Mouse (Mus musculus): Measurements from ENCODE around the gene Slc22a14. TPM values are rescaled to one million over a fixed set of nuclear protein-coding genes. Genes with fewer than 3 reads are reported as not detected.
A peak's percentile ranks its signal among the peaks of the same experiment; 100 is the strongest.

The Slc22a14 gene
- polyA plus RNA-seq, 1 experiment, result not detected

- peak within 1 kb of the TSS; percentile 95 for H3K4me3 ChIP-seq (ENCODE audit: low read depth, low read length)
- TF ChIP-seq CTCF (IDR thresholded peaks at IDR 0.05; ENCODE audit: low read depth, low read length) (no peak), POLR2A (IDR thresholded peaks at IDR 0.05; ENCODE audit: insufficient read depth, low read length) (peak; percentile 29), EP300 (IDR thresholded peaks at IDR 0.05; ENCODE audit: insufficient read depth, low read depth, low read length) (no peak)
- H3K27ac ChIP-seq (ENCODE audit: insufficient read depth, low read length), result peak within 1 kb of the TSS; percentile 84
- H3K27me3 ChIP-seq (ENCODE audit: control insufficient read depth, insufficient read depth, low read length, poor library complexity, severe bottlenecking), result no peaks in the 10 kb centered on the region
- peaks cover 3% of the 10 kb centered on the region for H3K4me1 ChIP-seq (ENCODE audit: control insufficient read depth, insufficient read depth, low read length)
- H3K36me3 ChIP-seq (ENCODE audit: control insufficient read depth, insufficient read depth, low read length, poor library complexity, severe bottlenecking), result peaks cover under 1% of the 10 kb centered on the region; the same call in 1 of the 2 replicates
- H3K9me3 ChIP-seq (replicated peaks; ENCODE audit: control insufficient read depth, insufficient read depth, low read length, poor library complexity, severe bottlenecking), result no peaks in the 10 kb centered on the region
- peak within 1 kb of the TSS; percentile 93 for H3K9ac ChIP-seq (ENCODE audit: low read depth, poor library complexity, severe bottlenecking)
These were observed 24.2 kb downstream of the Slc22a14 start, which contains the start of gene Myd88 for GRCm38 (mm10) chr9:119340909-119341816. TSS of gene Myd88 (minus strand) at chr9:119341411.

DNA sequence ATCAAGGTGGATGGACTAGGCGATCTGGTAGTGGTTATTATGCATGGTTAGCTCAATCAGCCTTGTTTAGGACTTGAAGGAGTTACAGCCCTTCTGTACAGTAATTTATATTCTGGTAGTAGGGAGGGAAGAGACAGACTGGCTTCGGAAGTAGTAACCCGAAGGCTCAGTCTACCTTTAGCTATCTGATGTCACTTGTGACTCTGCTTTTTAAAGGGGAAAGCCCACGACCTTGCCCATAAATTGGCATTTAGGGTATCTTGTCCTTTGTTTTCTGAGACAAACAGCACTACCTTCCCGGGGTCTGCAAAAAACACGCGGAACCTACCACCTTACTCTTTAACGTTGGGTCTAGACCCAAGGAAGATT is 25.2 kb downstream of the Slc22a14 start:
- Histone ChIP-seq H3K9ac (ENCODE audit: low read depth, poor library complexity, severe bottlenecking) (peak overlapping the region; percentile 56), H3K27me3 (ENCODE audit: control insufficient read depth, insufficient read depth, low read length, poor library complexity, severe bottlenecking) (no peaks in the 10 kb centered on the region), H3K9me3 (replicated peaks; ENCODE audit: control insufficient read depth, insufficient read depth, low read length, poor library complexity, severe bottlenecking) (no peaks in the 10 kb centered on the region), H3K36me3 (ENCODE audit: control insufficient read depth, insufficient read depth, low read length, poor library complexity, severe bottlenecking) (no peaks in the 10 kb centered on the region), H3K4me1 (ENCODE audit: control insufficient read depth, insufficient read depth, low read length) (peaks cover 3% of the 10 kb centered on the region), H3K4me3 (ENCODE audit: low read depth, low read length) (peak overlapping the region; percentile 82), H3K27ac (ENCODE audit: insufficient read depth, low read length) (peak overlapping the region; percentile 84)
- TF ChIP-seq POLR2A (IDR thresholded peaks at IDR 0.05; ENCODE audit: insufficient read depth, low read length) (no peak), CTCF (IDR thresholded peaks at IDR 0.05; ENCODE audit: low read depth, low read length) (no peak), EP300 (IDR thresholded peaks at IDR 0.05; ENCODE audit: insufficient read depth, low read depth, low read length) (no peak)

DNA sequence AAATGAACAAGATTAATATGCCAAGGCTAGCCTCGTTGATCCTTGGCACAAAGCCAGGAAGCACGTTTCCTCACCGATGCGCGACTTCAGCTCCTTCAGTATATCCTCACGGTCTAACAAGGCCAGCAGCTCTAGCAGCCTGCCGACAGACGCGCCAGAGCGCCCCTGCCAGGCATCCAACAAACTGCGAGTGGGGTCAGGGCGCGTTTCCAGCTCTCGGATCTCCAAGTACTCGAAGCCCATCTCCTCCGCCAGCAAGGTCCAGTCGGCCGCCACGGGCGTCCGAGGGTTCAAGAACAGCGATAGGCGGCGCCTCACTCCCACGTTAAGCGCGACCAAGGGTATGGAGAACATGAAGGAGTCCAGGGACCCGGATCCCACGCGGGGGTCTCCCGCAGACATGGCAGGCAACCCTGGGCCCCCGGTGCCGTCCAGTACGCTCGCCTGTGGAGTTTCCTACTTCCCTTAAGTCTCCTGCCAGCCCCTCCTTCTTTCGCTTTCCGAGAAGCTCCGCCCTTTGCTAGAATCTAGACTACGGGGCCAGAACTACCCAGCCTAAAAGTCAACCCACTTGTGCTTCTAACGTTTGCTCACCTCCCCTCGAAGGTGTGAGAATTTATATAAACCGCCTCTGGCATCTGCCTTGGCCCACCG is 25.7 kb downstream of the Slc22a14 start, which contains the start of gene Acaa1a:
Gene Acaa1a (plus strand): TSS at position 119 of the 654 bp plus-strand sequence.
- TF ChIP-seq POLR2A (IDR thresholded peaks at IDR 0.05; ENCODE audit: insufficient read depth, low read length), result no peak
- TF ChIP-seq EP300 (IDR thresholded peaks at IDR 0.05; ENCODE audit: insufficient read depth, low read depth, low read length), result no peak
- TF ChIP-seq CTCF (IDR thresholded peaks at IDR 0.05; ENCODE audit: low read depth, low read length), result no peak
- Histone ChIP-seq H3K36me3 (ENCODE audit: control insufficient read depth, insufficient read depth, low read length, poor library complexity, severe bottlenecking) (no peaks in the 10 kb centered on the region), H3K27me3 (ENCODE audit: control insufficient read depth, insufficient read depth, low read length, poor library complexity, severe bottlenecking) (no peaks in the 10 kb centered on the region), H3K4me1 (ENCODE audit: control insufficient read depth, insufficient read depth, low read length) (peaks cover 3% of the 10 kb centered on the region), H3K9me3 (replicated peaks; ENCODE audit: control insufficient read depth, insufficient read depth, low read length, poor library complexity, severe bottlenecking) (no peaks in the 10 kb centered on the region), H3K9ac (ENCODE audit: low read depth, poor library complexity, severe bottlenecking) (peak within 1 kb of the TSS; percentile 56), H3K4me3 (ENCODE audit: low read depth, low read length) (peak within 1 kb of the TSS; percentile 82), H3K27ac (ENCODE audit: insufficient read depth, low read length) (peak within 1 kb of the TSS; percentile 84)

DNA sequence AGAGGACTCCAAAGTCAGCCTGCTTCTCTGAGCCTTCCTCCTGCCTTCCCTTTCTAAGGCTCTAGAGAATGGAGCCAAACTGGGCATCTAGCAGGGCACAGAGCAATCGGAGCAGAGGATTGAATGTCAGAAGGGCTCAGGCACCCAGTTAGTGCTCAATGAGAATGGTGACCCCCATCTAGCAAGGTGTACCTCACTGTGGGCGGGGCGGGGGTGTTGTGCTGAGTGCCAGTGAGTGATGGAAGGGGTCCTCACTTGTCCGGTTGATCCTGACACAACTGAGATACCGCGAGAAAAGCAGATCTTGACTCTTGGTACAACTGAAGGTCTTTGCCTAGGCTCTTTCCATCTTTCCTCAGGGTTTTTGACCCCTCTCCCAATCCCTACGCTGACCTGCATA is 26.2 kb downstream of the Slc22a14 start:
- Histone ChIP-seq H3K4me3 (ENCODE audit: low read depth, low read length) (peak overlapping the region; percentile 61), H3K27ac (ENCODE audit: insufficient read depth, low read length) (no peak overlapping the region), H3K9ac (ENCODE audit: low read depth, poor library complexity, severe bottlenecking) (peak overlapping the region; percentile 56), H3K4me1 (ENCODE audit: control insufficient read depth, insufficient read depth, low read length) (peaks cover 3% of the 10 kb centered on the region), H3K36me3 (ENCODE audit: control insufficient read depth, insufficient read depth, low read length, poor library complexity, severe bottlenecking) (no peaks in the 10 kb centered on the region), H3K9me3 (replicated peaks; ENCODE audit: control insufficient read depth, insufficient read depth, low read length, poor library complexity, severe bottlenecking) (no peaks in the 10 kb centered on the region), H3K27me3 (ENCODE audit: control insufficient read depth, insufficient read depth, low read length, poor library complexity, severe bottlenecking) (no peaks in the 10 kb centered on the region)
- TF ChIP-seq CTCF (IDR thresholded peaks at IDR 0.05; ENCODE audit: low read depth, low read length) (no peak), POLR2A (IDR thresholded peaks at IDR 0.05; ENCODE audit: insufficient read depth, low read length) (no peak), EP300 (IDR thresholded peaks at IDR 0.05; ENCODE audit: insufficient read depth, low read depth, low read length) (no peak)

DNA sequence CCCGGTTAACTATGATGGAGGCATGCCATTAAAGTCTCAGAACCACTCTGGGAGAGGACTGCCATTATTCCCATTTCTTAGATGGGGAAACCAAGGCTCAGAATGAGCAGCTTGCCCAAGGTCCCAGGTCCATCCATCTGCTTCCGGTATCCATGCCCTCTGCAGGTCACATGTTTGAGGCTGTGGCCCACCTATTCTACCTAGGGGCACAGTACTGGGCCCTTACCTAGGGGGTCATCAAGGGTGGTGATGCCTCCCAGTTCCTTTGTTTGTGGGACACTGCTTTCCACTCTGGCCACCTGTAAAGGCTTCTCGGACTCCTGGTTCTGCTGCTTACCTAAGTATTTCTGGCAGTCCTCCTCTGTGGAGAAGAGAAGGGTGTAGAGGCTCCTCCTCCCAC is 27.0 kb downstream of the Slc22a14 start:
- H3K4me3 ChIP-seq (ENCODE audit: low read depth, low read length), result no peak overlapping the region
- H3K4me1 ChIP-seq (ENCODE audit: control insufficient read depth, insufficient read depth, low read length), result peaks cover 3% of the 10 kb centered on the region
- H3K27me3 ChIP-seq (ENCODE audit: control insufficient read depth, insufficient read depth, low read length, poor library complexity, severe bottlenecking), result no peaks in the 10 kb centered on the region
- no peak overlapping the region for H3K27ac ChIP-seq (ENCODE audit: insufficient read depth, low read length)
- H3K36me3 ChIP-seq (ENCODE audit: control insufficient read depth, insufficient read depth, low read length, poor library complexity, severe bottlenecking), result no peaks in the 10 kb centered on the region
- TF ChIP-seq CTCF (IDR thresholded peaks at IDR 0.05; ENCODE audit: low read depth, low read length), result no peak
- TF ChIP-seq EP300 (IDR thresholded peaks at IDR 0.05; ENCODE audit: insufficient read depth, low read depth, low read length), result no peak
- no peak for TF ChIP-seq POLR2A (IDR thresholded peaks at IDR 0.05; ENCODE audit: insufficient read depth, low read length)
- H3K9ac ChIP-seq (ENCODE audit: low read depth, poor library complexity, severe bottlenecking), result no peak overlapping the region
- H3K9me3 ChIP-seq (replicated peaks; ENCODE audit: control insufficient read depth, insufficient read depth, low read length, poor library complexity, severe bottlenecking), result no peaks in the 10 kb centered on the region
